Mouse (Mus musculus) small intestine, adult 2 months (tissue): ENCODE measurements at regions not wholly inside any gene's neighbourhood (a gene's known extent, or its start where the extent isn't known, plus 50 kb on each side); places are given as distances from the start of the nearest gene placed in this dataset.

Experiments
- CTCF ChIP-seq: fragments of 200-500 bp; IDR thresholded peaks from 2 replicates; pipeline ENCODE4 v1.5.1; 2012; ENCODE audit warnings: low read depth, mild to moderate bottlenecking, control low read depth, inconsistent platforms, low read length, moderate library complexity, mixed read lengths; ENCODE audit not compliant: insufficient replicate concordance, insufficient read length; ENCODE audit errors: extremely low read depth
- POLR2A ChIP-seq: fragments of 200-500 bp; IDR thresholded peaks from 2 replicates; pipeline ENCODE4 v1.6.1; 2012; ENCODE audit warnings: low read depth, mild to moderate bottlenecking, control low read depth, inconsistent platforms, low read length, moderate library complexity

- TF ChIP-seq POLR2A (no peak), CTCF (no peak)
Measured at GRCm38 (mm10) chr4:81550816-81551215, 108.2 kb upstream of the Mpdz start.
